Mouse (Mus musculus) heart, adult 2 months (tissue): Measurements from ENCODE around the gene Tspyl4. TPM values are rescaled to one million over a fixed set of nuclear protein-coding genes. Genes with fewer than 3 reads are reported as not detected.

Experiments used
- DNase-seq, 2 experiments: peaks; one replicate each; pipeline ENCODE4 v3.0.0; 2021
- H3K27ac ChIP-seq: fragments of 200-600 bp; 2 replicates; pipeline ENCODE4 v1.8.1; 2022
- H3K27me3 ChIP-seq: fragments of 200-500 bp; 2 replicates; pipeline ENCODE4 v1.6.1; 2012; ENCODE audit warnings: mild to moderate bottlenecking, low read length, inconsistent platforms, mixed read lengths; ENCODE audit not compliant: control insufficient read depth, insufficient read depth
- H3K36me3 ChIP-seq: fragments of 200-500 bp; 2 replicates; pipeline ENCODE4 v1.6.1; 2012; ENCODE audit warnings: low read length, inconsistent platforms; ENCODE audit not compliant: control insufficient read depth, insufficient read depth
- H3K4me1 ChIP-seq: fragments of 200-500 bp; 2 replicates; pipeline ENCODE4 v1.6.1; 2011; ENCODE audit warnings: low read length; ENCODE audit not compliant: control insufficient read depth, insufficient read depth
- H3K4me3 ChIP-seq: fragments of 200-600 bp; 2 replicates; pipeline ENCODE4 v1.8.1; 2022
- H3K79me2 ChIP-seq: fragments of 200-500 bp; replicated peaks from 2 replicates; pipeline ENCODE4 v1.6.1; 2012; ENCODE audit warnings: mild to moderate bottlenecking, inconsistent platforms, low read length, moderate library complexity, mixed read lengths; ENCODE audit not compliant: control insufficient read depth, insufficient read depth
- H3K9ac ChIP-seq: fragments of 200-500 bp; 2 replicates; pipeline ENCODE4 v1.6.1; 2012; ENCODE audit warnings: low read depth, mild to moderate bottlenecking, control low read depth, inconsistent platforms, low read length, mixed read lengths
- CTCF ChIP-seq: fragments of 200-600 bp; IDR thresholded peaks from 2 replicates; pipeline ENCODE4 v1.8.1; 2022; ENCODE audit warnings: antibody characterized with exemption, mild to moderate bottlenecking, moderate library complexity
- EP300 ChIP-seq: fragments of 200-500 bp; IDR thresholded peaks from 2 replicates; pipeline ENCODE4 v1.6.1; 2011; ENCODE audit warnings: low read depth, low read length, control low read depth; ENCODE audit not compliant: insufficient read depth
- POLR2A ChIP-seq: fragments of 200-500 bp; IDR thresholded peaks from 2 replicates; pipeline ENCODE4 v1.6.1; 2011; ENCODE audit warnings: mild to moderate bottlenecking, low read depth, low read length, control low read depth; ENCODE audit not compliant: insufficient read depth
- WGBS: fragments of 180-500 bp; shearing (Covaris S2); methylation state at CpG from one replicate; pipeline ENCODE4 v1.1.7; 2018; 5-methylcytosine and 5-hydroxymethylcytosine counted together
- intact Hi-C: fragments of 180-260 bp; cut with DNase I; formaldehyde crosslinking; loops from one replicate; pipeline ENCODE4 v1.15.1; 2025
- polyA plus RNA-seq: library from polyadenylated mRNA; depleted of rRNA; stranded (reverse); fragments of >200 nt; gene quantifications from 2 replicates; pipeline ENCODE4 v1.2.3, GENCODE M21; 2012
- total RNA-seq, 2 experiments: library from RNA; stranded (reverse); gene quantifications; 2 replicates each; pipeline ENCODE4 v1.2.3; 2021

Gene Tspyl4
- total and polyA plus RNA-seq, 3 experiments: 8.4 to 18.0 (median 12.4) TPM

- TF ChIP-seq CTCF (no peak), EP300 (no peak), POLR2A (no peak)
- Histone ChIP-seq H3K27me3 (no peaks in the 10 kb centered on the region), H3K4me1 (no peaks in the 10 kb centered on the region), H3K9ac (no peak overlapping the region), H3K79me2 (no peaks in the 10 kb centered on the region), H3K27ac (no peak overlapping the region), H3K36me3 (0 out of 2 replicates have a peak, but pooled peaks cover 3% of the 10 kb centered on the region), H3K4me3 (no peak overlapping the region)
- no peak for DNase-seq
- WGBS: 12% methylated on average over 3 of the region's 3 CpGs
- intact Hi-C loops: no loop called here
These were observed 19.5 kb downstream of the Tspyl4 start for GRCm38 (mm10) chr10:34316571-34317216.

- H3K9ac ChIP-seq: no peak overlapping the region
- intact Hi-C loops: no loop called here
- H3K4me1 ChIP-seq: no peaks in the 10 kb centered on the region
- WGBS: 52% methylated on average over 2 of the region's 2 CpGs
- 0 out of 2 replicates have a peak, but pooled peaks cover 3% of the 10 kb centered on the region for H3K36me3 ChIP-seq
- no peak for TF ChIP-seq CTCF
- no peak for TF ChIP-seq POLR2A
- TF ChIP-seq EP300: no peak
- H3K79me2 ChIP-seq: no peaks in the 10 kb centered on the region
- no peak for DNase-seq
- H3K27ac ChIP-seq: no peak overlapping the region
- H3K4me3 ChIP-seq: no peak overlapping the region
- H3K27me3 ChIP-seq: no peaks in the 10 kb centered on the region
These were observed 20.0 kb downstream of the Tspyl4 start for GRCm38 (mm10) chr10:34317217-34317606.

- Histone ChIP-seq H3K4me3 (no peak overlapping the region), H3K9ac (no peak overlapping the region), H3K36me3 (0 out of 2 replicates have a peak, but pooled peaks cover 3% of the 10 kb centered on the region), H3K79me2 (no peaks in the 10 kb centered on the region), H3K27ac (no peak overlapping the region; the same call in 1 of the 2 replicates), H3K27me3 (no peaks in the 10 kb centered on the region), H3K4me1 (no peaks in the 10 kb centered on the region)
- intact Hi-C loops: no loop called here
- WGBS: 51% methylated on average over 2 of the region's 2 CpGs
- DNase-seq: no peak
- TF ChIP-seq CTCF (no peak), POLR2A (no peak)
These were observed 23.6 kb downstream of the Tspyl4 start for GRCm38 (mm10) chr10:34320809-34321208.

- no peaks in the 10 kb centered on the region for H3K79me2 ChIP-seq
- H3K4me3 ChIP-seq: no peak overlapping the region
- H3K27me3 ChIP-seq: no peaks in the 10 kb centered on the region
- intact Hi-C loops: loop anchor here (1.0 to 5.0 kb wide), 4 partner anchors 44 to 339 kb away; partner anchors contain the start of gene Tspyl1
- H3K36me3 ChIP-seq: no peaks in the 10 kb centered on the region
- peak; percentile 91 for TF ChIP-seq CTCF
- TF ChIP-seq POLR2A: no peak
- TF ChIP-seq EP300: no peak
- no peak overlapping the region for H3K9ac ChIP-seq
- DNase-seq: no peak
- H3K4me1 ChIP-seq: no peaks in the 10 kb centered on the region
- H3K27ac ChIP-seq: no peak overlapping the region
- WGBS: 22% methylated on average over 4 of the region's 4 CpGs
These were observed 29.5 kb downstream of the Tspyl4 start for GRCm38 (mm10) chr10:34326701-34327100.

GRCm38 (mm10) chr10:34327144-34327543 lies 29.9 kb downstream of the Tspyl4 start:
- H3K9ac ChIP-seq: no peak overlapping the region
- WGBS: 55% methylated on average over 5 of the region's 5 CpGs
- H3K4me3 ChIP-seq: no peak overlapping the region
- DNase-seq: no peak
- H3K27ac ChIP-seq: no peak overlapping the region
- no peaks in the 10 kb centered on the region for H3K36me3 ChIP-seq
- intact Hi-C loops: loop anchor here (2.0 to 5.0 kb wide), 3 partner anchors 45 to 292 kb away; partner anchors contain the start of gene Tspyl1
- H3K79me2 ChIP-seq: no peaks in the 10 kb centered on the region
- H3K4me1 ChIP-seq: no peaks in the 10 kb centered on the region
- H3K27me3 ChIP-seq: no peaks in the 10 kb centered on the region
- TF ChIP-seq POLR2A (no peak), CTCF (no peak), EP300 (no peak)

- H3K9ac ChIP-seq: no peak overlapping the region
- no peak overlapping the region for H3K27ac ChIP-seq
- intact Hi-C loops: loop anchor here (2.0 to 5.0 kb wide), 2 partner anchors 46 to 232 kb away; partner anchors contain the start of genes Calhm5 and Tspyl1
- TF ChIP-seq CTCF: peak; percentile 70
- no peak for TF ChIP-seq POLR2A
- 0% methylated on average over 2 of the region's 2 CpGs for WGBS
- no peak overlapping the region for H3K4me3 ChIP-seq
- H3K79me2 ChIP-seq: no peaks in the 10 kb centered on the region
- DNase-seq: peak in 1 of 2 experiments; percentile 22
- no peaks in the 10 kb centered on the region for H3K36me3 ChIP-seq
- H3K4me1 ChIP-seq: no peaks in the 10 kb centered on the region
- no peaks in the 10 kb centered on the region for H3K27me3 ChIP-seq
These were observed 31.1 kb downstream of the Tspyl4 start for GRCm38 (mm10) chr10:34328310-34328709.
